Mouse (Mus musculus) common myeloid progenitor, adult 5-6 weeks (primary cell): ENCODE results near the gene Gm10188. TPM values are rescaled to one million over a fixed set of nuclear protein-coding genes. Genes with fewer than 3 reads are reported as not detected.
A peak's percentile ranks its signal among the peaks of the same experiment; 100 is the strongest.

Experiments
- ATAC-seq: replicated peaks from 2 replicates; pipeline ENCODE4 v1.8.0; 2016; ENCODE audit warnings: low read depth, mild to moderate bottlenecking, moderate TSS enrichment, inconsistent platforms; ENCODE audit not compliant: poor library complexity, severe bottlenecking
- total RNA-seq: library from RNA; stranded (forward); fragments of 200-1000, 187-1606 nt; gene quantifications from 2 replicates; pipeline ENCODE4 v1.2.3, GENCODE M21; 2017

Gm10188 gene
- total RNA-seq, 1 experiment from 2014 or later = not detected

- ATAC-seq = no peak
These were observed 31.9 kb downstream of the Gm10188 start for GRCm38 (mm10) chr1:132197666-132198065.

- ATAC-seq = no peak
These were observed 33.2 kb downstream of the Gm10188 start for GRCm38 (mm10) chr1:132196337-132196736.

- no peak for ATAC-seq
These were observed 33.9 kb downstream of the Gm10188 start for GRCm38 (mm10) chr1:132195681-132196080.

- no peak for ATAC-seq
These were observed 34.5 kb downstream of the Gm10188 start for GRCm38 (mm10) chr1:132195100-132195499.

- no peak for ATAC-seq
These were observed 34.9 kb downstream of the Gm10188 start for GRCm38 (mm10) chr1:132194624-132195023.

- ATAC-seq = no peak
These were observed 35.8 kb downstream of the Gm10188 start for GRCm38 (mm10) chr1:132193806-132194205.

GRCm38 (mm10) chr1:132191786-132192680 is 37.5 kb downstream of the Gm10188 start:
- no peak for ATAC-seq

GRCm38 (mm10) chr1:132191093-132191785 is 38.3 kb downstream of the Gm10188 start, which contains the start of the genes Lemd1 and AC124108.1:
Gene Lemd1, plus strand, starts transcription at chr1:132191431.
Gene AC124108.1, plus strand, starts transcription at chr1:132191457.
- ATAC-seq = no peak

GRCm38 (mm10) chr1:132190621-132191092 is 38.9 kb downstream of the Gm10188 start:
- no peak for ATAC-seq

GRCm38 (mm10) chr1:132190040-132190513 is 39.5 kb downstream of the Gm10188 start:
- ATAC-seq = peak; percentile 53

GRCm38 (mm10) chr1:132189231-132189630 is 40.3 kb downstream of the Gm10188 start:
- no peak for ATAC-seq

- no peak for ATAC-seq
These were observed 41.0 kb downstream of the Gm10188 start for GRCm38 (mm10) chr1:132188442-132189066.

- ATAC-seq = no peak
These were observed 43.3 kb downstream of the Gm10188 start for GRCm38 (mm10) chr1:132186303-132186702.

Other genes with a start within 250 kb of the Gm10188 start
- 86.9 and 112 TPM in 2 replicates for gene Elk4, start 222.2 kb downstream of the Gm10188 start, total RNA-seq
- gene Mfsd4a, start 161.7 kb downstream of the Gm10188 start, total RNA-seq = 0.63 and 5.5 TPM in 2 replicates
- 0.73 and 2.0 TPM in 2 replicates for gene Cdk18, start 90.1 kb downstream of the Gm10188 start, total RNA-seq
- not detected in 2 replicates for gene Lemd1, start 38.3 kb downstream of the Gm10188 start, total RNA-seq
- gene AC124108.1, start 38.3 kb downstream of the Gm10188 start, total RNA-seq = not detected in 2 replicates
- gene Klhdc8a, start 68.9 kb upstream of the Gm10188 start, total RNA-seq = not detected in 2 replicates
- gene Nuak2, start 86.4 kb upstream of the Gm10188 start, total RNA-seq = 8.0 and 12.0 TPM in 2 replicates
- gene Tmcc2, start 161.5 kb upstream of the Gm10188 start, total RNA-seq = 8.0 and 14.4 TPM in 2 replicates
- 16.2 and 25.7 TPM in 2 replicates for gene Dstyk, start 187.8 kb upstream of the Gm10188 start, total RNA-seq
- gene Rbbp5, start 247.6 kb upstream of the Gm10188 start, total RNA-seq = 47.4 and 56.9 TPM in 2 replicates